Mouse (Mus musculus) forebrain, embryonic 15.5 days (tissue): Measurements from ENCODE around the gene Vmn1r43. TPM values are rescaled to one million over a fixed set of nuclear protein-coding genes. Genes with fewer than 3 reads are reported as not detected.
"Not testable (repeated sequence)": the region's sequence is repeated elsewhere in the genome, so short reads cannot be mapped to it uniquely, and the experiment has no call there.

ENCODE experiments used
- ATAC-seq: fragments of 200-750 bp; cut with Nextera tagmentation; replicated peaks from 2 replicates; pipeline ENCODE4 v1.8.0; 2017; ENCODE audit warnings: mild to moderate bottlenecking, moderate TSS enrichment, moderate library complexity
- H3K27ac ChIP-seq: fragments of 300-500 bp; sonication (generic); replicated peaks from 2 replicates; pipeline ENCODE4 v1.5.1; 2015; ENCODE audit warnings: mild to moderate bottlenecking, inconsistent platforms
- H3K27me3 ChIP-seq: fragments of 300-500 bp; sonication (generic); 2 replicates; pipeline ENCODE4 v1.6.1; 2015; ENCODE audit warnings: inconsistent platforms
- H3K36me3 ChIP-seq: fragments of 300-500 bp; sonication (generic); 2 replicates; pipeline ENCODE4 v1.6.1; 2015; ENCODE audit warnings: mild to moderate bottlenecking, inconsistent platforms
- H3K4me1 ChIP-seq: fragments of 300-500 bp; sonication (generic); 2 replicates; pipeline ENCODE4 v1.6.1; 2015; ENCODE audit warnings: inconsistent platforms
- H3K4me2 ChIP-seq: fragments of 300-500 bp; sonication (generic); replicated peaks from 2 replicates; pipeline ENCODE4 v1.6.1; 2015; ENCODE audit warnings: mild to moderate bottlenecking, inconsistent platforms
- H3K4me3 ChIP-seq: fragments of 300-500 bp; sonication (generic); 2 replicates; pipeline ENCODE4 v1.5.1; 2015; ENCODE audit warnings: mild to moderate bottlenecking, inconsistent platforms
- H3K9ac ChIP-seq: fragments of 300-500 bp; sonication (generic); replicated peaks from 2 replicates; pipeline ENCODE4 v1.6.1; 2015; ENCODE audit warnings: mild to moderate bottlenecking, inconsistent platforms
- H3K9me3 ChIP-seq: fragments of 300-500 bp; sonication (generic); 2 replicates; pipeline ENCODE4 v1.6.1; 2016; ENCODE audit warnings: inconsistent platforms
- WGBS: fragments of 180-500 bp; shearing (Covaris S2); methylation state at CpG from one replicate; pipeline ENCODE4 v1.1.7; 2015; ENCODE audit warnings: mixed read lengths; 5-methylcytosine and 5-hydroxymethylcytosine counted together
- polyA plus RNA-seq: library from polyadenylated mRNA; unstranded; fragments of >200 nt; fragmentation: Nextera tagmentation; extraction: Ambion mirVana; gene quantifications from 2 replicates; pipeline ENCODE4 v1.2.1, GENCODE M21; 2015

The Vmn1r43 gene
- polyA plus RNA-seq, result not detected in 2 replicates

DNA sequence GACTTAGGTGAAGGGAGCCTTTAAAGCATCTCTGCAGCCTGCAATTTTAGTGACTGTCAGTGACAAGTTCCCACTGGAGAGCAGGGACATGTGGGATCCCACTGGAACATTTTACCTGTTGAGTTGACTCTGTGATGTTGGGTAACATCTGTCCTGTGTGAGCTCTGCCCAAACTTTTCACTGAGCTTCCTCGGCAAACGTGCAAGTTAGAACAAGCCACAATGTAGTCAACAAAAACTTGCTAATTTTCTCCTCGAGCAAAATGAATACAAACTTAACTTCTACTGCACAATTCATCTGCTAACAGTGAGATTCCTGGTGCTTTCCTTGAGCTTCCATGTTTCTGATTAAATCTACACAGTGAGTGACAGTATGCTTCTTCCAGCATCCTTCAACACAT, at the start of gene Vmn1r43, which contains the start of gene Vmn1r42:
Gene Vmn1r43, minus strand, starts transcription at position 101 of the 400 bp plus-strand sequence.
Gene Vmn1r42, minus strand, starts transcription at position 101 of the 400 bp plus-strand sequence.
- H3K4me1 ChIP-seq, H3K36me3 ChIP-seq, ATAC-seq, H3K27ac ChIP-seq, H3K27me3 ChIP-seq, H3K4me2 ChIP-seq, H3K4me3 ChIP-seq, H3K9ac ChIP-seq, H3K9me3 ChIP-seq: not testable (repeated sequence)
- WGBS, result 84% methylated on average over 3 of the region's 3 CpGs

DNA sequence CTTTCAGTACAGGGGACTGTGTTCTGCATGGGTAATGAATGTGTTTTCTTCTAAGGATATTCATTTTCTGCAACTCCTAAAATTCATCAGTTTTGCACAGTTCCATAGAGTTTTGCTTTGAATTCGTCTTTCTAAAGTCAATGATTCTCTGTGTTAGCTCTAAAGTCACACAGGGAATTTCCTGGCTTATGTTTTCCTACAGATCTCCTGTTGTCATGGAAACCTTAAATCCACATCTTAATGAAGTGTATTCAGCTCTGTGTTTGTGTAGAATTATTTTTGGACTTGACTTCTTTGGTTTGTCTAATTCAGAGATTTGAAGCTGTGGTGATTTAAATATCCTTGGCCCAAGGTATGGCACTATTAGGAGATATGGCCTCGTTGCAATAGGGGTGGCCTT, 7.6 kb upstream of the Vmn1r43 start:
- no peaks in the 10 kb centered on the region for H3K9me3 ChIP-seq
- no peak overlapping the region for H3K4me3 ChIP-seq
- H3K36me3 ChIP-seq, result no peaks in the 10 kb centered on the region
- H3K4me2 ChIP-seq, result no peak overlapping the region
- 52% methylated on average over 2 of the region's 2 CpGs for WGBS
- no peaks in the 10 kb centered on the region for H3K27me3 ChIP-seq
- H3K9ac ChIP-seq, result no peak overlapping the region
- no peaks in the 10 kb centered on the region for H3K4me1 ChIP-seq
- no peak for ATAC-seq
- H3K27ac ChIP-seq, result no peak overlapping the region

DNA sequence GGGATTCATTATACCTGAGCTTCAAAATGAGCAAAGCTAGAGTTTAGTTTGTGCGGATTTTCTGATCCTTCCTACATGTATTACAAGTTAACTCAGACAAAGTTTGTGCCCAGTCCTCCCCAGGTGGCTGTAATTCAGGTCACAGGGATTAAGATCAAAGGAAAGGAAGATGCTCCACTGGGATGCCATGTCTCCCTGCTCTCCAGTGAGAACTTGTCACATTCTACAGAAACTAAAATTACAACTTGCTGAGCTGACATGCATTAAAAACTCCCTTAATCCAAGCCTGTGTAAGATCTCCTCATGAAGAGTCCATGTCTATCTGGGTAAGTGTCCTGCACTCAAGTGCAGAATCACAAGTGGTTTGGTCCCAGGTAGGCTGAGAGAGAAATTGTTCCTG, 7.1 kb upstream of the Vmn1r43 start, which contains the start of gene Vmn1r44:
Gene Vmn1r44, plus strand, starts transcription at position 301 of the 400 bp plus-strand sequence.
- no peak within 1 kb of the TSS for H3K4me3 ChIP-seq
- WGBS, result 76% methylated on average over 1 of the region's 1 CpGs
- no peak within 1 kb of the TSS for H3K27ac ChIP-seq
- H3K4me1 ChIP-seq, result no peaks in the 10 kb centered on the region
- no peak for ATAC-seq
- H3K36me3 ChIP-seq, result no peaks in the 10 kb centered on the region
- H3K9me3 ChIP-seq, result no peaks in the 10 kb centered on the region
- no peaks in the 10 kb centered on the region for H3K27me3 ChIP-seq
- H3K9ac ChIP-seq, result no peak within 1 kb of the TSS
- H3K4me2 ChIP-seq, result no peak within 1 kb of the TSS

DNA sequence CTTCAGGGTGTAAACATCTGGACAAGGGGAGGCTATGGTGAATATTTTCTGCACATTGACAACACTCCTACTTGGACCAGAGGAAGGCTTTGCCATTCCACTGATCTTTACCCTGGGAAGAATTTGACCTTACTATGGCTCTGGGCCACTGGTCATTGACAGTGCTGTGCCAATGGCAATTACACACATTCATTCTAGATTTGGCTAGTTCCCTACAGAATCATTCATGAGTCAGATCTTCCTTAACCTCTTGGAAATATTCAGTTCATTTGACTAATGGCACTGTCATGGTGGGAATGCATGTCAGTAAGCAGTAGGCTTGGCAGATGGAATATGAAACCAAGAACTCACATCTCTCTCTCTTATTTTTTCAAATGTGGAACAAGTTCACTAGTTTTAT, 4.7 kb upstream of the Vmn1r43 start:
- Histone ChIP-seq H3K36me3 (no peaks in the 10 kb centered on the region), H3K4me1 (no peaks in the 10 kb centered on the region), H3K27me3 (no peaks in the 10 kb centered on the region), H3K27ac (no peak overlapping the region), H3K4me3 (no peak overlapping the region), H3K4me2 (no peak overlapping the region), H3K9ac (no peak overlapping the region), H3K9me3 (no peaks in the 10 kb centered on the region)
- no peak for ATAC-seq

DNA sequence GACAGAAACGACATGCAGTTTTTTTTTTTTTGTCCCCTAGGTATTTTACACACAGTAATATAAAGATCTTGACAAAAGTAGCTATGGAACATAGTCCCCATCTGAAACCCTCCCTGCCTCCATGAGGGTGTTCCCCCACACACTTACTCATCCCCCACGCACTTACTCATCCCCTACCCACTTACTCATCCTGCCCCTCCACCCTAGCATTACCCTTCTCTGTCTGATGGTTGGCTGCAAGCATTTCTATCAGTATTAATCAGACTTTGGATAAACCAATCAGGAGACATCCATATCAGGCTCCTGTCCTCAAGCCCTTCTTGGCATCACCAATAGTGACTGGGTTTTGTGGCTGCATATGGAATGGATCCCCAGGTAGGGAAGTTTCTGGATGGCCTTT, 750 bp upstream of the Vmn1r43 start:
- H3K4me2 ChIP-seq, result no peak overlapping the region
- no peaks in the 10 kb centered on the region for H3K27me3 ChIP-seq
- H3K4me3 ChIP-seq, result no peak overlapping the region
- H3K27ac ChIP-seq, result no peak overlapping the region
- H3K36me3 ChIP-seq, result no peaks in the 10 kb centered on the region
- no peak for ATAC-seq
- no peaks in the 10 kb centered on the region for H3K4me1 ChIP-seq
- no peaks in the 10 kb centered on the region for H3K9me3 ChIP-seq
- H3K9ac ChIP-seq, result no peak overlapping the region
- WGBS, result 75% methylated on average over 2 of the region's 2 CpGs

DNA sequence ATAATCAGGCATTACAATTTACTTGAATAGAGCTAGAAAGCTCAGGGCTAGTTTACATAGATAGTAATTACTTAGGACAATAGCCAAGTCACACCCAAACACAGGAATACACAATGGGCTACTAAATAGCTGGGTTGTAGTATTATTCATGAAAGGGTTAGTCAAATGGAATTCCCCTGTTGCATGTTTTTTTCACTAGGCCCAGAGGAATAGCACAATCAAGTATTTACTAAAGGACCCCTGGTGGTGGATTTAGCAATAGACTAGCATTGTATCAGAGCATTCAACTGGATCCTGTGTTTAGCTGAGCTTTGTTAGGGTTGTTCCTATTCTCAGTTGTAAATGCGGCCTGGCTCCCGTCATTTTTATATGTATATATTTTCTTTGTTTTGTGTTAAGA, 8.2 kb downstream of the Vmn1r43 start:
- no peaks in the 10 kb centered on the region for H3K27me3 ChIP-seq
- no peak overlapping the region for H3K9ac ChIP-seq
- 59% methylated on average over 2 of the region's 2 CpGs for WGBS
- no peak overlapping the region for H3K4me3 ChIP-seq
- no peaks in the 10 kb centered on the region for H3K4me1 ChIP-seq
- H3K36me3 ChIP-seq, result no peaks in the 10 kb centered on the region
- no peak for ATAC-seq
- 0 out of 2 replicates have a peak, but pooled peaks cover 8% of the 10 kb centered on the region for H3K9me3 ChIP-seq
- no peak overlapping the region for H3K4me2 ChIP-seq
- no peak overlapping the region for H3K27ac ChIP-seq

DNA sequence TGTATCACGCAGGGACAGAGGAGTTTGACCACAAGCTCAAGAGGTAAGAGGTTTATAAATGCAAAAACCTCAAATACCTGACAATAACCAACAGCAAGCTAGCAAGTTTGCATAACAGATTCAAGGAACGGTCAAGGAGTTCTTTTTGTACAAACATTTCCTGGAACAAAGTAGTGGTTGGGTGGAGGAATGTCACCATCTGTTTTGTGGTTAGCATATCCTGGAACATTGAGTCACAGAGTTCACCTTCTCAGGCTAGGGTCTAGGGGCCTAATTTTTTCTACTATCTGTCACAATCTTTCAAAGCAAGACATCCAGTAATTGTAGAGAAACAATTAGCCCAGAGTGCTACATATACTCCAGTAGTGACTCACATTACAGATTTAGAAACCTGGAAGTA, 8.9 kb downstream of the Vmn1r43 start:
- Histone ChIP-seq H3K27ac (no peak overlapping the region), H3K9ac (no peak overlapping the region), H3K4me2 (no peak overlapping the region), H3K9me3 (0 out of 2 replicates have a peak, but pooled peaks cover 8% of the 10 kb centered on the region), H3K4me1 (no peaks in the 10 kb centered on the region), H3K27me3 (no peaks in the 10 kb centered on the region), H3K4me3 (no peak overlapping the region), H3K36me3 (no peaks in the 10 kb centered on the region)
- WGBS, result 89% methylated on average over 2 of the region's 2 CpGs
- no peak for ATAC-seq

DNA sequence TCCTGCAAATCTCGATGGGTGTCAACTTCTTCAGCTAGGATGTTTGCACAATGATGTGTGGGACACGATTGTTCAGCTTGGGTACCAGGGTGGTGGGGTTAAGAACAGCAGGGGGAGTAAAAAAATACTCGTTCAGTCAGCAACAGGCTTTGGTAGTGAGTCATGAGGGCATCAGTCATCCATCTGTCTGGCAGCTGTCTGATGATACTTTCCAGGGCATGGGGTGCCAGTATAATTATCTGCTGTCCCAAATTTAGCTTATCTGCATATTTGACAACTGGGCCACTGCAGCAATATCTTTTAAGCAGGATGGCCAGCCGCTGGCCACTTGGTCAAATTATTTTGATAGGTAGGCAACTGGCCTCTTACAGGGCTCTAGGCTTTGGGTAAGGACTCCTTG, 12.4 kb downstream of the Vmn1r43 start:
- Histone ChIP-seq H3K9me3 (0 out of 2 replicates have a peak, but pooled peaks cover 8% of the 10 kb centered on the region), H3K4me2 (no peak overlapping the region), H3K27me3 (no peaks in the 10 kb centered on the region), H3K4me1 (no peaks in the 10 kb centered on the region), H3K9ac (no peak overlapping the region), H3K36me3 (no peaks in the 10 kb centered on the region), H3K4me3 (no peak overlapping the region), H3K27ac (no peak overlapping the region)
- WGBS, result 84% methylated on average over 4 of the region's 4 CpGs
- ATAC-seq, result no peak

DNA sequence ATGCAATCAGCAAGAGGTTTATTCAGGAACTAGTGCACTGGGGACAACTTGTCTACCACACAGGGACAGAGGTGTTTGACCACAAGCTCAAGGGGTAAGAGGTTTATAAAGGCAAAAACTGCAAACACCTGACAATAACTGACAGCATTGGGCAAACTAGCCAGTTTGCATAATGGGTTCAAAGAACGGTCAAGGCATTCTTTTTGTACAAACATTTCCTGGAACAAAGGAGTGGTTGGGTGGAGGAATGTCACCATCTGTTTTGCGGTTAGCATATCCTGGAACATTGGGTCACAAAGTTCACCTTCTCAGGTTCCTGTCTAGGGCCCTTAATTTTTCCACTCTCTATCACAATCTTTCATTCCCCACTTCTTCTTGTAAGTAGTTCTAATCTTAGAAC, 16.4 kb downstream of the Vmn1r43 start:
- H3K4me1 ChIP-seq, result no peaks in the 10 kb centered on the region
- 0 out of 2 replicates have a peak, but pooled peaks cover 8% of the 10 kb centered on the region for H3K9me3 ChIP-seq
- no peak for ATAC-seq
- no peak overlapping the region for H3K9ac ChIP-seq
- 91% methylated on average over 2 of the region's 2 CpGs for WGBS
- H3K36me3 ChIP-seq, result no peaks in the 10 kb centered on the region
- no peaks in the 10 kb centered on the region for H3K27me3 ChIP-seq
- no peak overlapping the region for H3K4me3 ChIP-seq
- no peak overlapping the region for H3K4me2 ChIP-seq
- no peak overlapping the region for H3K27ac ChIP-seq

DNA sequence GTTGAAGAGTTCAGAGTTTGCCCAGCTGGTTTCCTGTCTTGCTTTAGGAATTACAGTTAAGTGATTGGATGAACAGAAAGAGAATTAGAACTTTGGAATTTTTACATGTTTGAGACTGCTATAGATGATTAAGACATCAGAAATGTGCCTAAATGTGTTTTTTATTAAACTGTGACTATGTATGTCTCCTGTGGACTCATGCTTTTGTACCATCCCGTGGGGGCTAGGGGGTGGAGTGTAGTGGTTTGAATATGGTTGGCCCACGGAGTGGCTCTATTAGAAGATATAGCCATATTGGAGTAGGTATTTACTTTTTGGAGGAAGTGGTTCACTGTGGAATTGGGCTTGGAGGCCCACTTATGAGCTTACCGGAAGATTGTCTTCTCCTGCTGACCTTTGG, 18.7 kb downstream of the Vmn1r43 start:
- no peak overlapping the region for H3K4me3 ChIP-seq
- H3K9me3 ChIP-seq, result no peaks in the 10 kb centered on the region
- WGBS, result 78% methylated on average over 3 of the region's 3 CpGs
- ATAC-seq, result no peak
- H3K9ac ChIP-seq, result no peak overlapping the region
- no peak overlapping the region for H3K27ac ChIP-seq
- H3K4me1 ChIP-seq, result no peaks in the 10 kb centered on the region
- no peaks in the 10 kb centered on the region for H3K27me3 ChIP-seq
- H3K4me2 ChIP-seq, result no peak overlapping the region
- H3K36me3 ChIP-seq, result no peaks in the 10 kb centered on the region

Other genes starting within 250 kb of the Vmn1r43 start
- 11.7 and 12.1 TPM in 2 replicates for gene Txnrd3, start 232.4 kb downstream of the Vmn1r43 start, polyA plus RNA-seq
- not detected in 2 replicates for gene Vmn1r40, start 168.9 kb downstream of the Vmn1r43 start, polyA plus RNA-seq
- not detected in 2 replicates for gene Vmn1r41, start 135.6 kb downstream of the Vmn1r43 start, polyA plus RNA-seq
- gene Vmn1r42, start within 50 bp of the Vmn1r43 start, polyA plus RNA-seq, result not detected in 2 replicates
- gene Vmn1r44, start 7.2 kb upstream of the Vmn1r43 start, polyA plus RNA-seq, result not detected in 2 replicates
- gene Vmn1r45, start 64.2 kb upstream of the Vmn1r43 start, polyA plus RNA-seq, result not detected in 2 replicates
- gene Vmn1r46, start 92.9 kb upstream of the Vmn1r43 start, polyA plus RNA-seq, result not detected in 2 replicates
- not detected in 2 replicates for gene Vmn1r47, start 139.7 kb upstream of the Vmn1r43 start, polyA plus RNA-seq
- not detected in 2 replicates for gene Vmn1r48, start 160.4 kb upstream of the Vmn1r43 start, polyA plus RNA-seq
- not detected in 2 replicates for gene Vmn1r49, start 202.1 kb upstream of the Vmn1r43 start, polyA plus RNA-seq
- gene Vmn1r50, start 225.0 kb upstream of the Vmn1r43 start, polyA plus RNA-seq, result not detected in 2 replicates
- not detected in 2 replicates for gene Vmn1r51, start 246.2 kb upstream of the Vmn1r43 start, polyA plus RNA-seq